Mouse (Mus musculus) layer of hippocampus, adult 9-10 months (tissue): ENCODE results near the gene Plekhm2.

Source experiments
- DNase-seq: peaks from one replicate; pipeline ENCODE4 v3.0.0; 2022; ENCODE audit warnings: low spot score

The Plekhm2 gene

DNA sequence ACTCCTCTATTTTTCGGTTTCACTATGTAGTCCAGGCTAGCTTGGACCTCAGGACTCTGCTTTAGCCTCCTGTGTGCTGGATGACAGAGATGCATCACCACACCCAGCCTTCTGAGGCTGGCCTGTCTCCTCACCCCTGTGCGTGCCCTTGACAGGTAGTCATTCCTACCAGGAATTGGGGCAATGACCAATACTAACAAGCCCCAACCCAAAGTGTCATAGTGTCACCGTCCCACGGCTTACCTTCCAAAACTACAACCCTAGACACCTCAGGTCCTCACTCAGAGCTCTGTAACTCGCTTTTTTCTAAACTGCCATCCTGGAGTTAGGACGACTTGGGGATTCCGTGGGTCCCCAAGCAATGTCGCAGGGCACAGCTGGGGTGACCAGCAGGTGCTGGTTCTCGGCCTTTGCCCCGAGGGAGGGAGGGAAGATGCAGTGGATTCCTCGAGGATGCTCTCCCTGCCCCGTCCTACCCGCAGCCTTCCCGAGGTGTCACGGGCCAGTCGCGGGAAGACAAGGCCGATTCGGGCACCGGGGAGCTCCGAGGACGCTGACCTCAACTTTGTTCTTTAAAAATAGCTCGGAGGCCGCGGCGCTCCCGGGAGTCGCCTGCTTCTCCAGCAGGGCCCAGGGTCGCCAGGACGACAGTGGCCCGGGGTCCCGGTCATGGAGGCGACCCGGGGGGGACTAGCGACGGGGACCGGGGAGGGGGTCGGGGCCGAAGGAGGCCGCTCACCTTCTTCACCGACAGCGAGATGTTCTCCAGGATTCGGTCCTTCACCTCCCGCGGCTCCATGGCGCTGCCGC lies 1.4 kb downstream of the Plekhm2 start:
- no peak for DNase-seq

DNA sequence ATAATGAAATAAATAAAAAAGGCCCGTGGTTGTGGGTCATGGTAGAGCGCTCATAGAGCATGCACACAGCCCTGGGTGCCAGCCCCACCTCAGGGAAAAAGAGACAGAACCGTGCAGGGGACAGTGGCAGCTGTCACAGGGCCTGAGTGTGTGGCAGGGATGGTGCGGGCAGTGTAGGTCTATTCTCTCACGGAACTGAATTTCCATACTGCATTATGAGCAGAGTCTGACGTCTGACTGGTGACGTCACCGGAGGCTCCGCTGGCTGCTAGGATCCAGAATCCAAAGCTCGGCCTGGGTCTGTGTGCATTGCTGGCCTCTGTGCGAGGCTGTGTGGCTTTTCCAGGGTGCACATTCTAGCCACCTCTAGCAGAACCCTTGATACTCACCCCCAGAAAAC lies 3.8 kb downstream of the Plekhm2 start:
- DNase-seq: no peak

DNA sequence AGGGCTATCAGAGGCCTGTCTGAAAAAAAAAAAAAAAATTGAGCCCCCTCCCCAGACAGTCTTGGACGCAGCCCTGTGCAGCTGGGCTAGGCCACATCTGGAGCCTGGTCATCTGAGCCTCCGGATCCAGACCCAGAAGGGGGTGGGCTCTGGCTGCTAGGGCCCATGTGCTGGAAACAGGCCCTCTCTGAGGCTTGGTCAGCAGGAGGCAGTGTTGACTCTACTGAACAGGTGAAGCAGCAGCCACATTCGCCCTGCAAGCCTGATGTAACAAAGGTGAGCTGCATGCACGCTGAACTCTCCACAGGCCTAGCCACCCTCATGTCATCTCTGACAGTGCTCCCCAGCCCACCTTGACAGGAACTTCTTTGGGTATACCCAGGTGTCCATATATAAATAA lies 5.0 kb downstream of the Plekhm2 start:
- DNase-seq: no peak

DNA sequence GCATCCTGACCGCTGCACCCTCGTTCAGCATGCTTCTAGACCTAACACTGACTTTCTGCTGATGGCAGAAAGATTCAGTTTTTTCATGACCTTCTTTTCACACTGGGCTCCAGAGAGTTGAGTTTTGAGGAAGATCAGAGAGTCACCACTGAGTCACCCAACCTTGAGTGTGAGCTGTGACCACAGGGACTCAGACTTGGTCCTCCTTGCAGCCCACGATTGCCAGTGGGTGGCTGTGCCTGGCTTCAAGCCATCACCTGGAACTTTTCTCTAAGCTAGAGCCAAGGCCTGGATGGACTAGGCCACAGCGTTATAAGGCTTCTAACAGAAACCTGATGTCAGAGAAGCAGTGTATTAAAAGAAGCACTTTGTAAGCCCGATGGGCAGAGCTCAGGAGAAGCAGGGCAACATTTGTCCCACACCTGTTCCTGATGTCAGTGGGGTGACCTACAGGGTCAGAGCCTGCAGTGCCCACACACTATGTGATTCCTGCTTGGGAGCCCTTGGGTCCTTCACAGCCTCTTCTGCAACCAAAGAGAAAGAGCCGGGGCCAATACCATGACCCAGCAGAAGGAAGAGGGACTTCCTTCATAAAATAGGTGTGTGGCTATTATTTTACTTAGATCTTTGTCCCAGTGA lies 5.7 kb downstream of the Plekhm2 start:
- DNase-seq: no peak

DNA sequence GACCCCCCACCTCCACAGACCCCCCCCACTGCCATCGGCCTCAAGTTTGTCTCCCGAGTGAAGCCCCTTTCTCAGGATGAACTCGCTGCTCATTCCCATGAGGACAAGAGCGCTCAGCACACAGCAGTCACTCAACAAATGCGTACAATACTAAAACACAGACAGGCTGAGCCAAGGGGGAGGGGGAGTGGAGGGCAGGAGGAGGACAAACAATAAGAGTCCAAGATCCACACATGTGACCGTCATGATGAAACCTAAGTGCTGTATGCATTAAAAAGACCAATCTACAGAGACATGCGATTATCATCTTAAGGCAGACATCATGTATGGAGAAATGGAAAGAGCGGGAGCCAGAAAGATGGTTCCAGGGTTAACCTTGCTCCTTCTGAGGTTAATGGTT lies 7.8 kb downstream of the Plekhm2 start:
- no peak for DNase-seq

GRCm38 (mm10) chr4:141655908-141656608 lies 8.6 kb downstream of the Plekhm2 start:
- no peak for DNase-seq

DNA sequence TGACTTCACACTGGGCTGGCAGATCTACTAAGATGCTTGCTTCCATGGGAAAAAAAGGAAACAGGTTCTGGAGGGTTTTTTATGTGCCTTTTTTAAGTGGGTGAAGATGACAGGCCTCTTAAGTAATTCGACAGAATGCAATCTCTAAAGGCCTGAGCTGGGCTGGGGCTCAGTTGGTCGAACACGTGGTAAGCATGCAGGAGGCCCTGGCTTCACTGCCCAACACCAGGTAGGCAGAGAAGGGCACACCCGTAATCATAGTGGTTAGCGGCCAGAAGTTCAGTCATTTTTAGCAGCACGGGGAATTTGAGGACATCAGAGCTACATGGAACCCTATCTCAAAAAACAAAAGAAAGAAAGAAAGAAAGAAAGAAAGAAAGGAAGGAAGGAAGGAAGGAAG lies 10.2 kb downstream of the Plekhm2 start:
- no peak for DNase-seq

GRCm38 (mm10) chr4:141653813-141654212 lies 10.9 kb downstream of the Plekhm2 start:
- no peak for DNase-seq

DNA sequence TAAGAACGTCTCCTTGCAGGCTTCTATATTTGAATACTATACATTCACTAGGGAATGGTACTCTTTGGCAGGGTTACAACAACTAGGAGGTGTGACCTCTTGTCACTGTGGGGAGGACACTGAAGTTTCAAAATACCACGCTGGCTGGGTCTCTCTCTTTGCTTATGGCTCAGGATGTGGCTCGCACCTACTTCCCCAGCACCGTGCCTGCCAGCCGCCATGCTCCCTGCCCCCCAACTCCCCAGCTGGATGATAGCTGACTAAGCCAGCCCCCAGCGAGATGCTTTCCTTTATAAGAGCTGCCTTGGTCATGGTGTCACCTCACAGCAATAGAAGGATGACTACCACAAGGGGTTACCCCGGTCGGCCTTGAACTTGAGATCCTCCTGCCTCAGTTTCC lies 11.7 kb downstream of the Plekhm2 start:
- no peak for DNase-seq

GRCm38 (mm10) chr4:141651944-141652343 lies 12.8 kb downstream of the Plekhm2 start:
- no peak for DNase-seq

DNA sequence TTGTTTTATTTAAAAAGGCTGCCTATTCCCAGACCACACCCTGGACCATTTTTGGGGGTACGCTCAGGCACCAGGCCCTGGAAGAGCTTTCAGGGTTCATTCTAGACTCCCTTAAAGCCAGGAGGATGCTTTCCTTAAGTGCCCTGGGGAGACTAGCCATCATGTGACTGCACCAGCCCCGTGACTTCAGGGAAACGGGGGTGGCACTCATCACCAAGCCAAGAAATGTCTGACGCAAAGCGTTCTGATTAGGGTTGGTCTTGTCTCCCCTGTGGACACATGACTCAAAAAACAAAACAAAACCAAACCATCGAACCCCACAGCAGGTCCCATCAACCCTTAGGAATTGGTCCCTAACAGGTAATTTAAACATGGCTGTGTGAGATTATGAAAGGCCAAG lies 13.4 kb downstream of the Plekhm2 start:
- DNase-seq: no peak

DNA sequence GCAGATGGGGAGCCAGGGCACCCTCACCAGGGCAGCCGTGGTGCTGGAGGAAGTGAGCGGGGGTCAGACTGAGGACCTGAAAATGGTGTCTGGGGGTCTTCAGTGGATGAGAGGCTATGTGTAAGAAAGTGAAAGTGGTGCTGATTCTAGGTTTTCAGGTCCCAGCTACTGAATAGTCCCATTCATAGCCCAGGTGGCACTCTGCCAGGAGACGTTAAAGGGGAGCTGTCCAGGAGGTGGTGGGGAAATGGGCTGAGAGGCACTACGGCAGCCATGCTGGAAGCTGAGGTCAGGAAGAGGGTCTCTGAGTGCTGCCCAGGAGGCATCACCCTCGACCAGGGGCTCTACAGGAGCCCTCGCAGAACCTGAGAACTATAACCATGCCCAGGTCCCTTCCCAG lies 15.5 kb downstream of the Plekhm2 start:
- no peak for DNase-seq

DNA sequence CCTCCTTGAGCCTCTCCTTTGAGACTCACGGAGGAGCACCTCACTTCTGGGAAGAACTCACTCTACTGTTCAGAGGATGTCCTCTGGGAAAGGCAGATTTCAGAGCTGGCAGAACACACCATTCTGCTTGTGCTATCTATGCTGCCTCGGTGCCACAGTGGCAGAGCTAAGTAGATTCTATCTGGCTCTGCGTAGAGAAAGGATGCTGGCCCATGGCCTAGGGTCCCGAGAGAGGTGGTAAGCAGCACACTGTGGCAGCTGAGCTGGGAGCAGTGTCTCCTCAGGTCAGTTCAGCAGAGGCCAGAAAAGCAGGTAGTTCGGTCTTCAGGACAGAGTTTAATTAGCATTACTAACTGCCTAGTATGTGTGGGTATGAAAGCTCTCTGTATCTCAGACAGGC lies 16.4 kb downstream of the Plekhm2 start:
- no peak for DNase-seq

DNA sequence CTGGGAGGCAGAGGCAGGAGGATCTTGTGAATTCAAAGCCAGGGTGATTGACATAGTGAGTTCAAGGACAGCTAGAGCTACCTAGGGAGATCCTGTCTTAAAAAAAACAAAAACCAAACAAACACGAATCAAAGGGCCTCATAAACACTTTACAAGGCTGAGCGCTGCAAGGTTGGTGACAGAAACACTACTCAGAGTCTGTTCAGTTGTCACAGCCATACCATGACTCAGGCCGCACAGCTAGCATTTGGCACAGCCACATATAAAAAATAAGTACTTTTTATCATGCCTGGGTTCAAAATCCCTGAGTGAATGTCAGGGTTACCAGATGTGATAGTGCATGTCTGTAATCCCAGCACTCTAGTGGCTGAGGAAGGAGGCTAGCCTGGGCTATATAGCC lies 17.5 kb downstream of the Plekhm2 start:
- DNase-seq: no peak

DNA sequence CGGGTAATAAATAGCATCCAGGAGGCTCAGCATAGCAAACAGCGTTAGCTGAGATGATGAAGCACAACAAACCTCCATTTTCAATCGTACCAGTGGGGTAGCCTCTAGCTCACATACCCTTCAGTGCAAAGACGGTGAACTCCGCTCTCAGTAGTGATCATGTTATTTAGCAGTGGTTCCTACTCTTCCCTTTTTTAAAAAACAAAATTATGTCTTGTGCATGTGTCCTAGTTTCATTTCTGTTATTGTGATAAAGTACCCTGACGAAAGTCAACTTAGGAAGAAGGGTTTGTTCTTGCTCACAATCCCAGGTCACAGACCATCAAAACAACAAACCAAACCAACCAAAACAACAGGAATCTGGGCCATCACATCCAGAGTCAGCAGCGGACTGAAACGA lies 18.7 kb downstream of the Plekhm2 start:
- DNase-seq: no peak

- peak; percentile 57 for DNase-seq
These were observed 21.4 kb downstream of the Plekhm2 start for GRCm38 (mm10) chr4:141643118-141643855.

DNA sequence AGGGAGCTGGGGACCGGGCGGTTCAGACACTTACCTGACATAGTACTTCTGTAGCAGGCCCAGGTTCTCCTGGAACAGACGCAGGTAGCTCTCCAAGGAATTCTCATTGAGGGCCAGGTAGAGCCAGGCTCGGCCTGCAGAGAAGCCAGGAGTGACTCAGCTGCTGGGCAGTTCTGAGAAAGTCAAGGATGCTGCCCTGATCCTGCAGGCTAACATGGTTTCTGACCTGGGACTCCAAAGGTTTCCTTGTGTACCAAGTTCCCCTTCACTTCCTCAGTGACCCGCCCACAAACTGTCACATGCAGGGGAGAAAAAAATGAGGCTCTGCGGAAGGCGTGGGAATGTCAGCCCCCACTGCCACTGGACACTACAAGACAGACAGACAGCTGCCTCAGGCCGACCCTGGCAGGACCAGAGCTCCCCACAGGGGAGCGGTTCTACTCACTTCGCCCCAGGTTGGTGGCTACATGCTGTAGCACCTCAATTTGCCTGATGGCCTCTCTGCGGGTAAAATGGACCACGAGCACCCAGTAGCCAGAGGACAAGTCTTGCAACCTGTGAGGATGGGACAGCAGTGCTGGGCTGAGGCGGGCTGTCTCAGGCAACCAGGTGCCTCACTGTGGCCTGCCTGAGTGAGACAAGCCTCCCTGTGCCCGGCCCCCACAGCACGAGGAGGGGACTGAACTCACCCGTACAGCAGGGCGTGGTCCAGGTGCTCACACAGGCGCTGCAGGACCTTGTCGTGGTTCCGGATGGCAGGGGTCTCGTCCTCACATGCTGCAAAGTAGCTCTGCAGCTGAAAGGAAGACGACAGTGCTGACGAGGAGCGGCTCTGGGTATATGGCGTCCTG lies 22.5 kb downstream of the Plekhm2 start:
- DNase-seq: no peak

DNA sequence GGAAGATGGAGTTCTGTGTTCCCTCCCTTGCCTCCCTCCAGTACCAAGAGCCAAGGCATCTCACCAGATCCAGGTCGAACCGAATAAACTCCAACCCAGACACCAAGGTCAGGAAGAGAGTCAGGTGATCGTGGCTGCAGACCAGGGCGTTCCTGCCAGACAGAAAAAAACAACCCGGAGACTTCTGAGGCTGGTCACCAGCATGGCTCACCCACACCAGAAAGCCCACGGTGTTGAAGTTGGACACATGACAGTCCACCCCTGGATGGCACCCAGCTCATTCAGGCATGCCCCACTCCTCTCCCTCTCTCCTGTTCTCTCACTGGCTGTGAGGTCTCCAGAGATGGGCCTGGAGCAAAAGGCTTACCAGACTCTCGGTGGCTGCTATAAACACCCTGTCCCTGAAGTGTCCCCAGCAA lies 23.3 kb downstream of the Plekhm2 start:
- no peak for DNase-seq

DNA sequence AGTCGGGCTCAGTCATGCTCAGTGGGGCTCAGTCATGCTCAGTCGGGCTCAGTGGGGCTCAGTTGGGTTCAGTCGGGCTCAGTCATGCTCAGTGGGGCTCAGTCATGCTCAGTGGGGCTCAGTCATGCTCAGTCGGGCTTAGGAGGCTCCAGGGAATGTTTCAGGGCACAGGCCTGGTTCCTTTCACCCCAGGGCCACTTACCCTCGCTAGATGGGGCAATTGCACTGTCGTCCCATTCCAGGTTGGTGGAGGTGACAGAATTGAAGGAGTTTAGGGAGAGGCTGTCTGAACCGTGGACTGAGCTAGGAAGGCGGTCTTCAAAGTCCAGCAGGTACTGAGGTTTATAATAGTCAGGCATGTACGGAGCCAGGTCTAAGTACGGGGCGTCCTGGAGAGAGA lies 25.2 kb downstream of the Plekhm2 start:
- DNase-seq: no peak

- no peak for DNase-seq
These were observed 28.0 kb downstream of the Plekhm2 start for GRCm38 (mm10) chr4:141636693-141637092.

DNA sequence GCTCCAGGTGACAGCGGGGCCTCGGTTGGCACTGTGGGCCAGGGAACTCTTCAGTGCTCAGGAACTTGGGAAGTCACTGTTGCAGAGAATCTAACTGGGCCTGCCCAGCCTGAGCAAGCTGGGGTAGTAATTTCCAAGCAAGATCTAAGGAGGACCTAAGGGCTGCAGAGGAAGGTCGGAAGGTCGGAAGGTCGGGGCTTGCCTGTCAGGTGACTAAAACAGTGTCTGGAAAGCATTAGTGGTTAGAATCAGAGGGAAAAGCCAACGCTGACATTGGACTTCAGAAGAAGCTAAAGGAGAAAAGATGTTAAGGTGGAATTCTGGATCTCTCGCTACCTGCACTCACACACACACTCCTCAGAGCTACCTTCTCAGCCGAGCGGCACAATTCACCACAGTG lies 28.7 kb downstream of the Plekhm2 start:
- DNase-seq: no peak
